Mouse (Mus musculus): ENCODE measurements around the gene Ttc9b. TPM values are rescaled to one million over a fixed set of nuclear protein-coding genes. Genes with fewer than 3 reads are reported as not detected.

The Ttc9b gene
- total and polyA plus RNA-seq, 3 experiments = not detected

- Histone ChIP-seq H3K36me3 (replicated peaks) (peaks cover 96% of the 10 kb centered on the region), H3K27me3 (ENCODE audit: insufficient read depth, low read length) (no peaks in the 10 kb centered on the region), H3K4me1 (ENCODE audit: insufficient read depth, low read depth, low read length) (peaks cover 37% of the 10 kb centered on the region), H3K4me3 (ENCODE audit: low read depth, low read length) (no peak overlapping the region), H3K9me3 (replicated peaks) (no peaks in the 10 kb centered on the region)
- DNase-seq (ENCODE audit: low spot score) = no peak
- no peak for ATAC-seq (ENCODE audit: extremely low read depth, insufficient number of reproducible peaks, low FRiP score, poor library complexity, severe bottlenecking)
- TF ChIP-seq GATA2 (IDR thresholded peaks at IDR 0.05; ENCODE audit: borderline replicate concordance, low read depth, low read length) (no peak), GATA1 (IDR thresholded peaks at IDR 0.05; ENCODE audit: borderline replicate concordance, low read length) (no peak), TAL1 (conservative IDR thresholded peaks at IDR 0.05; ENCODE audit: low read depth, low read length) (no peak), POLR2AphosphoS5 (IDR thresholded peaks at IDR 0.05; ENCODE audit: insufficient replicate concordance, low read depth, low read length) (no peak), CTCF (IDR thresholded peaks at IDR 0.05; ENCODE audit: low read depth, low read length) (no peak)
These were observed 45.6 kb upstream of the Ttc9b start for GRCm38 (mm10) chr7:27608130-27608529.

DNA sequence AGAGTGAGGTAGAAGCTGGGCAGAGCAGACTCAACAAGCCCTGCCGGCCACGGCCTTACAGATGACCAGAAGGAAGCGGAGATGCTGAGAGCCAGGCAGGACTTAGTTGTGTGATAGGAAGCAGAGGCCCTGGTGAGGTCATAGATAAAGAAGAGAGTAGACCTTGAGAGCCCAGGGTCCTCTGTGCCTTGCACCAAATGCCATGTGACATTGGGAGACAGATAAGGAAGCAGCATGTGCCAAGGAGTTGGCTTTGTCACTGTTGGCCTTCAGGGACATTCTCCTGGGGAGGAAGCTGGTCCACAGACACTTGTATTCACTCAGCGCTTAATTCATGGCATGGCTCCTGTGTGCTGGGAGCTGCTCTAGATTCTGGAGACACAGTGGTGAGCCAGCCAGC lies 44.4 kb upstream of the Ttc9b start:
- TF ChIP-seq POLR2AphosphoS5 (IDR thresholded peaks at IDR 0.05; ENCODE audit: insufficient replicate concordance, low read depth, low read length) (no peak), CTCF (IDR thresholded peaks at IDR 0.05; ENCODE audit: low read depth, low read length) (no peak), GATA1 (IDR thresholded peaks at IDR 0.05; ENCODE audit: borderline replicate concordance, low read length) (no peak), GATA2 (IDR thresholded peaks at IDR 0.05; ENCODE audit: borderline replicate concordance, low read depth, low read length) (no peak), TAL1 (conservative IDR thresholded peaks at IDR 0.05; ENCODE audit: low read depth, low read length) (no peak)
- Histone ChIP-seq H3K27me3 (ENCODE audit: insufficient read depth, low read length) (no peaks in the 10 kb centered on the region), H3K4me3 (ENCODE audit: low read depth, low read length) (no peak overlapping the region), H3K4me1 (ENCODE audit: insufficient read depth, low read depth, low read length) (peaks cover 33% of the 10 kb centered on the region), H3K9me3 (replicated peaks) (no peaks in the 10 kb centered on the region), H3K36me3 (replicated peaks) (peaks cover 95% of the 10 kb centered on the region)
- no peak for ATAC-seq (ENCODE audit: extremely low read depth, insufficient number of reproducible peaks, low FRiP score, poor library complexity, severe bottlenecking)
- DNase-seq (ENCODE audit: low spot score) = no peak

DNA sequence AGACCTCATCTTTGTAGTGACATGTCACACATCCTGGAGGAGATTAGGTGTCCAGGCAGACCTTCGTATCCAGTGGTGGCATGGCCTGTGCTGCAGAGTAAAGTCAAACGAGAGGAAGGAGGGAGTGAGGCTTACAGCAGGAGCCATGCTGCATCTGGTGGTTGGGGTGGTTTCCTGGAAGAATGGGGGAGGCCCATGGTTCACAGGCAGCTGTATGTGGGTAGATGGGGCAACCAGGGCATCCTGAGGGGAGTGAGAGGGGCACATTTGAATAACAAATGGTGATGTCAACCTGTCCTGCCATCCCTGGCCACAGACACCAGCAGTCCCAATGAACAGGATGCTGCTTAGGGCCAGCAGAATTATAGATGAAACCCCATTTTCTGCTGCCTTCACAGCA lies 44.0 kb upstream of the Ttc9b start:
- Histone ChIP-seq H3K9me3 (replicated peaks) (no peaks in the 10 kb centered on the region), H3K4me3 (ENCODE audit: low read depth, low read length) (no peak overlapping the region), H3K27me3 (ENCODE audit: insufficient read depth, low read length) (no peaks in the 10 kb centered on the region), H3K4me1 (ENCODE audit: insufficient read depth, low read depth, low read length) (peaks cover 31% of the 10 kb centered on the region), H3K36me3 (replicated peaks) (peaks cover 95% of the 10 kb centered on the region)
- no peak for TF ChIP-seq POLR2AphosphoS5 (IDR thresholded peaks at IDR 0.05; ENCODE audit: insufficient replicate concordance, low read depth, low read length)
- no peak for TF ChIP-seq GATA2 (IDR thresholded peaks at IDR 0.05; ENCODE audit: borderline replicate concordance, low read depth, low read length)
- no peak for TF ChIP-seq CTCF (IDR thresholded peaks at IDR 0.05; ENCODE audit: low read depth, low read length)
- no peak for TF ChIP-seq TAL1 (conservative IDR thresholded peaks at IDR 0.05; ENCODE audit: low read depth, low read length)
- TF ChIP-seq GATA1 (IDR thresholded peaks at IDR 0.05; ENCODE audit: borderline replicate concordance, low read length) = no peak
- no peak for DNase-seq (ENCODE audit: low spot score)
- no peak for ATAC-seq (ENCODE audit: extremely low read depth, insufficient number of reproducible peaks, low FRiP score, poor library complexity, severe bottlenecking)

GRCm38 (mm10) chr7:27610370-27610769 lies 43.3 kb upstream of the Ttc9b start:
- Histone ChIP-seq H3K36me3 (replicated peaks) (peaks cover 92% of the 10 kb centered on the region), H3K4me1 (ENCODE audit: insufficient read depth, low read depth, low read length) (peaks cover 28% of the 10 kb centered on the region), H3K4me3 (ENCODE audit: low read depth, low read length) (no peak overlapping the region), H3K27me3 (ENCODE audit: insufficient read depth, low read length) (no peaks in the 10 kb centered on the region), H3K9me3 (replicated peaks) (no peaks in the 10 kb centered on the region)
- DNase-seq (ENCODE audit: low spot score) (no peak), ATAC-seq (ENCODE audit: extremely low read depth, insufficient number of reproducible peaks, low FRiP score, poor library complexity, severe bottlenecking) (no peak)
- no peak for TF ChIP-seq TAL1 (conservative IDR thresholded peaks at IDR 0.05; ENCODE audit: low read depth, low read length)
- TF ChIP-seq POLR2AphosphoS5 (IDR thresholded peaks at IDR 0.05; ENCODE audit: insufficient replicate concordance, low read depth, low read length) = no peak
- TF ChIP-seq GATA2 (IDR thresholded peaks at IDR 0.05; ENCODE audit: borderline replicate concordance, low read depth, low read length) = no peak
- TF ChIP-seq CTCF (IDR thresholded peaks at IDR 0.05; ENCODE audit: low read depth, low read length) = no peak
- no peak for TF ChIP-seq GATA1 (IDR thresholded peaks at IDR 0.05; ENCODE audit: borderline replicate concordance, low read length)

GRCm38 (mm10) chr7:27610871-27611270 lies 42.8 kb upstream of the Ttc9b start:
- H3K4me1 ChIP-seq (ENCODE audit: insufficient read depth, low read depth, low read length) = peaks cover 23% of the 10 kb centered on the region
- H3K36me3 ChIP-seq (replicated peaks) = peaks cover 91% of the 10 kb centered on the region
- no peak overlapping the region for H3K4me3 ChIP-seq (ENCODE audit: low read depth, low read length)
- TF ChIP-seq GATA2 (IDR thresholded peaks at IDR 0.05; ENCODE audit: borderline replicate concordance, low read depth, low read length) = no peak
- no peak for TF ChIP-seq TAL1 (conservative IDR thresholded peaks at IDR 0.05; ENCODE audit: low read depth, low read length)
- no peak for TF ChIP-seq POLR2AphosphoS5 (IDR thresholded peaks at IDR 0.05; ENCODE audit: insufficient replicate concordance, low read depth, low read length)
- TF ChIP-seq CTCF (IDR thresholded peaks at IDR 0.05; ENCODE audit: low read depth, low read length) = no peak
- no peak for TF ChIP-seq GATA1 (IDR thresholded peaks at IDR 0.05; ENCODE audit: borderline replicate concordance, low read length)
- DNase-seq (ENCODE audit: low spot score) (no peak), ATAC-seq (ENCODE audit: extremely low read depth, insufficient number of reproducible peaks, low FRiP score, poor library complexity, severe bottlenecking) (no peak)
- H3K9me3 ChIP-seq (replicated peaks) = no peaks in the 10 kb centered on the region
- no peaks in the 10 kb centered on the region for H3K27me3 ChIP-seq (ENCODE audit: insufficient read depth, low read length)

- H3K4me3 ChIP-seq (ENCODE audit: low read depth, low read length) = no peak overlapping the region
- peaks cover 91% of the 10 kb centered on the region for H3K36me3 ChIP-seq (replicated peaks)
- peaks cover 5% of the 10 kb centered on the region; the same call in 1 of the 2 replicates for H3K4me1 ChIP-seq (ENCODE audit: insufficient read depth, low read depth, low read length)
- ATAC-seq (ENCODE audit: extremely low read depth, insufficient number of reproducible peaks, low FRiP score, poor library complexity, severe bottlenecking) (no peak), DNase-seq (ENCODE audit: low spot score) (no peak)
- no peaks in the 10 kb centered on the region for H3K9me3 ChIP-seq (replicated peaks)
- H3K27me3 ChIP-seq (ENCODE audit: insufficient read depth, low read length) = no peaks in the 10 kb centered on the region
- TF ChIP-seq GATA1 (IDR thresholded peaks at IDR 0.05; ENCODE audit: borderline replicate concordance, low read length) (no peak), POLR2AphosphoS5 (IDR thresholded peaks at IDR 0.05; ENCODE audit: insufficient replicate concordance, low read depth, low read length) (no peak)
These were observed 40.8 kb upstream of the Ttc9b start for GRCm38 (mm10) chr7:27612940-27613339.

Measured in G1E (cell line).